18 mouse cellular contexts compared by ENCODE assay signal in the genomic region with DNA sequence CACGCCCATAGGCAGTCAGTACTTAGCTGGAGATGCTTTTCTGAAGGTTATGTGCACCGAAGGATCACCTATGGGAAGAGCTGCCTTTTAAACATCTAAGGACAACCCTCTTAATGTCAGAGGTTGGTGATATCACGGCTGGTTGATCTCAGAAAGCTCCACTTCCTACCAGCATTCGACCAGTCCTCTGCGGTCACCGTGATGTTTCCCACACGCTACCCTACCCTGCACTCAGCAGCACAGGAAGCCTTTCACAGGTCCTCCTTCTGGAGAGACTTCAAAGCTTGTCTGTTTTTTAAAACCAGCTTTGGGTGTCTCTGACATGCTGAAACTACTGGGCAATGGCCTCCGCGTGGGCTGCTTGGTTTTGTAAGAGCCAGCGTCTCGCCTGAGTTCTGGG.
DNase-seq lines count a peak whose midpoint lies in the region; ATAC-seq and TF ChIP-seq lines count a peak whose summit lies in the region.
"Had no signal": no experiment of that assay in that cellular context is flagged by ENCODE, and none has a peak within 500 bp of the region (broad histone marks: within the 10 kb centered on the region; RNA-seq: fewer than 3 reads in every experiment).

No protein-coding gene starts in this region.

- ATAC-seq in kidney, postnatal 0 days (replicated peaks; ENCODE audit: low FRiP score, low read depth), result no peak
- ATAC-seq in activated CD4-positive, CD25-positive, alpha-beta regulatory T cell, adult 4 months, result peak; percentile 28
- ATAC-seq: forebrain, embryonic 13.5 days; forebrain, postnatal 0 days; hindbrain, postnatal 0 days had no signal

- H3K4me1 ChIP-seq in kidney, postnatal 0 days (replicated peaks; ENCODE audit: insufficient read depth, low read length), result no peaks in the 10 kb centered on the region
- H3K4me1 ChIP-seq: heart, embryonic 10.5 days had no signal

- WGBS in kidney, postnatal 0 days, result 73% methylated on average over 11 of the region's 11 CpGs

- no peak overlapping the region for H3K4me2 ChIP-seq in kidney, postnatal 0 days (ENCODE audit: low read length)
- H3K4me2 ChIP-seq: forebrain, embryonic 13.5 days; hindbrain, embryonic 13.5 days had no signal

- no peak for TF ChIP-seq CTCF in kidney, postnatal 0 days (IDR thresholded peaks at IDR 0.05; ENCODE audit: low read depth)

- no peaks in the 10 kb centered on the region for H3K9me3 ChIP-seq in kidney, postnatal 0 days (replicated peaks; ENCODE audit: low read length)
- H3K9me3 ChIP-seq: embryonic facial prominence, embryonic 10.5 days; forebrain, embryonic 13.5 days; heart, embryonic 10.5 days; hindbrain, embryonic 13.5 days had no signal

- no peaks in the 10 kb centered on the region for H3K27me3 ChIP-seq in kidney, postnatal 0 days (ENCODE audit: insufficient read depth, low read length)
- H3K27me3 ChIP-seq: forebrain, embryonic 13.5 days; hindbrain, embryonic 13.5 days had no signal

- no peaks in the 10 kb centered on the region for H3K36me3 ChIP-seq in kidney, postnatal 0 days (ENCODE audit: insufficient read depth, low read length)
- H3K36me3 ChIP-seq: heart, embryonic 10.5 days; hindbrain, embryonic 13.5 days had no signal

- H3K27ac ChIP-seq in kidney, postnatal 0 days, result 0 out of 2 replicates have a peak overlapping the region, but pooled peaks have one; percentile 25
- H3K27ac ChIP-seq: embryonic facial prominence, embryonic 10.5 days; forebrain, embryonic 13.5 days; heart, embryonic 10.5 days; hindbrain, embryonic 13.5 days; hindbrain, postnatal 0 days had no signal

- no peak for DNase-seq in kidney, postnatal 0 days (ENCODE audit: low spot score)
- DNase-seq in kidney, postnatal 25 days, result no peak
- DNase-seq in naive thymus-derived CD4-positive, alpha-beta T cell, adult 2 months (ENCODE audit: low read depth), result peak; percentile 22
- no peak for DNase-seq in cerebellum, adult 9-10 months
- DNase-seq in heart, postnatal 4 days, result no peak
- DNase-seq: adrenal gland, adult 2 months; adrenal gland, postnatal 25 days; cerebellum, adult 18-20 months; cerebellum, postnatal 10 days; forebrain, postnatal 0 days; heart, adult 18-20 months; heart, postnatal 10 days had no signal

- no peak overlapping the region for H3K4me3 ChIP-seq in kidney, postnatal 0 days (replicated peaks; ENCODE audit: low read depth, low read length)
- H3K4me3 ChIP-seq: embryonic facial prominence, embryonic 10.5 days; forebrain, embryonic 13.5 days; heart, embryonic 10.5 days; hindbrain, embryonic 13.5 days had no signal

- H3K9ac ChIP-seq in kidney, postnatal 0 days (ENCODE audit: low read depth, low read length), result no peak overlapping the region
- H3K9ac ChIP-seq: forebrain, embryonic 13.5 days; forebrain, postnatal 0 days; hindbrain, embryonic 13.5 days had no signal
